Mouse (Mus musculus): ENCODE data around the gene Krt90. TPM values are rescaled to one million over a fixed set of nuclear protein-coding genes. Genes with fewer than 3 reads are reported as not detected.

Krt90 gene
- total RNA-seq (2021): not detected

DNA sequence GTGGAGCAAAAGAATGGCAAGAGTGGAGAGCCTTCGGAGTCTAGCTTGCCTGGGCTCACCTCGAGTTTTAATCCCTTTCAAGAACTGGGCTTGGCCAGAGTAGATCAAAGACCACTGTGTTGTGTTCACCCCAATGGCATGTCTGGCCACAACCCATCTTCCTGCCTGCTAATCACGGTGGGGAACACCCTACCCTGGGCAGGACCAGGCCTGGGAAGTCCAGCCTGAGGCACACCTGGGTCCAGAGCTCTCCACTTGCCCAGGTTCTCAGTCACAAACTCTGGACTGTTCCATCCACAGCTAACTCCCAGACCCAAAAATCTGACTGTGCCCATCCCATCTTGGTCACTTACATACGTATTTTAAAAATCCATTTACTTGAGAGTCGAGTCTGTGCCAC, at the start of gene Krt90:
Gene Krt90, minus strand, starts transcription at position 101 of the 400 bp plus-strand sequence.
- intact Hi-C loops (cut with DNase I): no loop called here
- no peak for DNase-seq (ENCODE audit: low spot score)

DNA sequence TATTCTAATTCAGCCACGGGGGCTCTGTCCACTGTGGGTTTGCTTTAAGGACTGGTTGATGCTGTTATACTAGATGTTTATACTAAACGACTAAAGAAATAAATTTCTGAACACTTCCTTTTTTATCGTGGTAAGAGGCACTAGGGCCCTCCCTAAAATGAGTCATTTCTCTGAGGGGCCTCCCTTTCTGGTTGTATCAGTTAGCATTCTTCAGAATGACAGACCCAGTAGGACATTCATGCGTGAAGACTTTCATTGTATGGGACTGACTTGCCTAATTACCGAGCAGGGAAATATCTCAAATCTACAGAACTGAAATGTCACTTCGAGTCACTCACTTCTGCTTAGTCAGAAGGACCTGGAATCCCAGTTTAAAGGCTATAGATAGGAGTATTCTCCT, 36.4 kb upstream of the Krt90 start:
- no peak for DNase-seq (ENCODE audit: low spot score)
- intact Hi-C loops (cut with DNase I): no loop called here

DNA sequence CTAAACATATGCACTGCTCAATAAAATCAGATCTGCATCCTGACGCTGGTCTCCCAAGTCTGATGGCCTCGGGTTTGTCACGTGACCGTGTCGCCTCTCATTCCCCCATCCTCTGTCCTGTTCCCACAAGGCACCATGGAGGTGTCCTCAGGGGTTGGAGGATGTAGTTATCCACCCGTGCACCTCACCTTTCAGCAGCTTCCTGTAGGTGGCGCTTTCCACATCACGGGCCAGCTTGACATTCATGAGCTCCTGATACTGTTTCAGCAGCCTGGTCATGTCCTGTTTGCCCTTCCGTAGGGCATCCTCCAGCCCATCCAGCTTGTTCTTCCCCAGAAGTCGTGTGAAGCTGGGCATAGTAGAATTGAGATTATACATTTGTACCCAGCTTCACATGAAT, 25.5 kb upstream of the Krt90 start:
- intact Hi-C loops (cut with DNase I): no loop called here
- DNase-seq (ENCODE audit: low spot score): no peak

DNA sequence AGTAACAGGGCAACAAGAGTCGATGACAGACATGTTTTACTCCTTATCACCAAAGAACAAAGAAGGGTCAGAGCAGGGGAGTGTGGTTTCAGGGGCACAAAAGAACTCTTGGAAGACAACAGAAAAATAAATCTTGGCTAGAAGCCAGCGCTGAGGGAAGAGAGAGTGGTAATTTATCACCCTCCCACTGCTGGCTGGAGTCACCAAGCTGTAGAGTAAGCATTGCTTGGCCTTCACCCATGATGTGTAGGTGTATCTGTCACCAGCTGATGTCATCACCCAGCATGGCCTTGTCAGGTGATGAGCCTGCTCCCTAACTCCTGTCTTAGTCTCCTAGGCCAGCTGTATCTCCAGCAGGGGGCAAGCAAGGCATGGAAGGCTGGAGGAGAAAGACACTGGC, 21.7 kb upstream of the Krt90 start:
- intact Hi-C loops (cut with DNase I): no loop called here
- no peak for DNase-seq (ENCODE audit: low spot score)

DNA sequence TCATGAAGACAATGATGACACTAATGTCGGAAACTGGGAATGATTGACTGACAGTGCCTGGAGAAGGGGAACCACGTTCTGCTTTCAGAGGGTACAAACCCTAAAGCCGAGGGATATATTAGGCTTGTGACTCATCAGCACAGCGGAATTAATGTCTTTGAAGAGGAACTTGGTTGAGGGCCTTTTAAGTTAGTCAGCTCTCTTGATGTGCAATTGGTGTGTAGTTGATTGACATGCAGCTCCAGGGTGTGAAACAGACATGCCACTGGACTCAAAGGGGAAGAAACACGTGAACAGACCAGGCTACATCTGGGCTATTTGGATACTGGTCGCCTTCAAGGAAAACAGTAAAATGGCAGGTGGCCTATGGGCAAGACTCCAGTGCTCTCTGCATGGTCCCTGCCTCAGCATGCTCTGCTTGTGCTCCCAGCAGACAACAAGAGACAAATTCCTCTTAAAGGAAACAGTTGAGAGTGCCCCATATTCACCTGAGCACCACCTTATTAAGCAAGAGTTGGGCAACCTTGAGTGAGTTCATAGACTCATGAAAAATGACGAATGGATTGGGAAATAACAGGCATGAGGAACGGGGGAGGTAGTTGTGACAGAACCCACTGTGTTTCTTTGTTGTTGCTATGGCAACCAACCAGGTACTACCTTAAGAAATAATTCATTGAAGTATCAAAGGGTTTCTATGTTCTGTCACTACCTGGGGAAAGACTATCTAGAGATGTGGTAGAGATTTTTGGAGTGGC, 20.6 kb upstream of the Krt90 start:
- intact Hi-C loops (cut with DNase I): no loop called here
- no peak for DNase-seq (ENCODE audit: low spot score)

DNA sequence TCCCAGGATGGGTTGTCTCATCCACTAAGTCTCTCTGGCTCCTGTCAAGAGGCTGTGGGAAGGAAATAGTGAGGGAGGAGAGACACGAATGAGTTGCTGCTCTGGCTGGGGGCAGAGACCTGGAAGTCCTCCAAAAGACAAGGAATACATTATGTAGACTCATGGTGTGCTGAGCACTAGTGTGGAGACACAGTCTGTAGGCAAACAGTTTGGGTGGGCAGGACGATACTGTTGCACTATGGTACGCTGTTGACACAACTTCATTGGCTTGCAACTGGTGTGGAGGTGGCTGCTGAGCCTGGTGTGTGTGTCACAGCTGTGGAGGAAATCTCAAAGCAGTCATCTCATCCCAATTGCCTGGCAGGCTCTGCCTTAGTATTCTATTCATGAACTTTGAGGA, 19.0 kb upstream of the Krt90 start:
- intact Hi-C loops (cut with DNase I): no loop called here
- no peak for DNase-seq (ENCODE audit: low spot score)

DNA sequence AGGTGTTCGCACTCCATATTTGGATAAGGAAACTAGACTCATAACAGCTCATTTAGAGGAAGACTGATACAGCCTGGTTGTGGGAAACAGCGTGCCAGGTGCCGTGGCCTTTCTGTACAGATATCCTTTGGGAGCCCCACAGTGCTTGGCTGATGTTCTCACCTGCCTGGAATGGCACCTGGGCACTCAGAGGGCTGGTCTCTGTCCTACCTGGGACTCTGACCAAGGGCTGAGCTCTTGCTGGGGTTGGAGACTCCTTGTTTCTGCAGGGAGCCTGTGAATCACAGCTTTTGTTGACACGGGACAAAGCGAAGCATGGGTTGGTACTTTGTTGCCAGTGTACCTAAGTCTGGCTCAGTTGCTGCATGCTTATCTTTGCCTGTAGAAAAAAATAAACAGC, 12.8 kb upstream of the Krt90 start:
- intact Hi-C loops (cut with DNase I): no loop called here
- DNase-seq (ENCODE audit: low spot score): no peak

DNA sequence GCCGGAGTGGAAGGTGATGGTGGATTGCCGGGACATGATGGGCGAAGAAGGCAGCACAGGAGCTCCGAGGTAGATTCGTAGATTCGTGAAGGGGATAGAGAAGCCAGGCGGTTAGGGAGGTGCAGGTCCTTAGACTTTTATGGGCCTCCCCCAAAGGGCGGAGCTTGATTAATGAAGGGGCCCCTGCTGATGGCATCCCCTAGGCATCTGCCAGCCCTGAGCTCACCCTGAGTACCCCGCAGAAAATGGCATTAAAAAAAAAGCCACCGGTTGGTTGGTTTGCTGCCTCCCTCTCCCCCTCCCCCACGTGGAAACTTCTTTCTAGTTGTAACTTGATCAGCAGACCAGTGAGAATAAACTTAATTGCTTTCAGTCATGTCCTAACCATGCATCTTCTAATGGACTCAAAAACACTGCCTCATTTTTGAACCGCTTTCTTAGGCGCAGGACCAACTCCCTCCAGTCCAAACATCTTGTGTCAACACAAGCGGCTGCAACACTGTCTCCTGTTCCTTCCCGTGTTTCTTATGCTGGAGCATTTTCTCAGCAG, 11.1 kb upstream of the Krt90 start, which contains the start of gene Krt75:
Gene Krt75, minus strand, starts transcription at position 109 of the 550 bp plus-strand sequence.
- intact Hi-C loops (cut with DNase I): no loop called here
- DNase-seq (ENCODE audit: low spot score): no peak

DNA sequence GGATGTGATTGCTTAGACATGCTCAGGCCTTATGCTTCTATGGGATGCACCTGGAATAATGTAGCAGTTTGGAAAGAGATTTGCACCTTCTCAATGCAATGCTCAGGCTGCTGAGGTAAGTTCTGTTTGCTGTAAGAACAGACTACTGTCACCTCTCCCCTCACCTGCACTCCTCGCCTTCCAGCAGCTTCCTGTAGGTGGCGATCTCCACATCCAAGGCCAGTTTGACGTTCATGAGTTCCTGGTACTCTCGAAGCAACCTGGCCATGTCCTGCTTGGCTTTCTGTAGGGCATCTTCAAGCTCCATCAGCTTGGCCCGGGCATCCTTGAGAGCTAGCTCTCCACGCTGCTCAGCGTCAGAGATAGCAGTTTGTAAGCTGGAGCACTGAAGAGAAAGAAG, 5.0 kb upstream of the Krt90 start:
- DNase-seq (ENCODE audit: low spot score): no peak
- intact Hi-C loops (cut with DNase I): no loop called here

DNA sequence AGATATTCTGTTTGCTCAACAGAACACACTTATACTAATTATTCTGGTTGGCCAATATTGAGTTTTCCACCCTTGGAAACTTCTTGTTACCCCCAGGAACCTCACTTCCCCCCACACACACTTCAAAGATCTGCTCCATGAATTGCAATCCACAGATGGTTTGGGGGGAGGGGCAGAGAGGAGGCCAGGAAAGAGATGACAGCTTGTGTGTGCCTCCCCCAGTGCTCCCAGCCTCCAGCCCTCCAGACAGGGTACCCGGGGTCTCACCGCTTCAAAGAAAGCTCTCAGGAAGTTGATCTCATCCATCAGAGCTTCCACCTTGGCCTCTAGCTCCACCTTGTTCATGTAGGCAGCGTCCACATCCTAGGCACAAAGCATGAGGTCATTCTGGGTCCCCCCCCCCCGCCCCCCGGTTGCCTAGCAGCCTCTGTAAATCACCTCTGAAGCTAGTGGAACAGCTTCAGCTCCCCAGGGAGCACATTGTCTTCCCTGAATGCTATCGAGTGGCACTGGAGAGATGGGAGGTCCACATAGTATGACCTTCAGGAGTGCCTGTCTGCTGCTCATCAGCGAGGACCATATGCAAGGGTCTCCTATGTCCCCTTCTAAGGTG, 4.6 kb downstream of the Krt90 start:
- no peak for DNase-seq (ENCODE audit: low spot score)
- intact Hi-C loops (cut with DNase I): no loop called here

DNA sequence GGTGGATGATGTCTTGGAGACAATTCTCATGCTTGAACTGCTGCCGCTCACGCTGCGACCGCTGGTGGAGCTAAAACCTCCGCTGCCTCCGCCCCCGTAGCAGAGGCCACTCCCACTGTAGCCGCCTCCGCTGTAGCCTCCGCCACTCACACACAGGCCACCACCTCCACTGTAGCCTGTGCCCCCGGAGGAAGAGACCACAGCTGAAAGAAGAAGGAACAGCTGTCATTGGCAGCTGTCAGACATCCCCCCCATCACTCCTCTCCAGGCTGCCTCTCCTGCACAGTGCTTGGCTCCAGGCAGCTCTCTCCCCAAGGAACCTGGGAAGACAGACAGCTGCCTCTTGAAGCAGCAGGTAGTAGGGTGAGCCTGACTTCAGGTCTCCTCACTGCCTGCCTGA, 9.6 kb downstream of the Krt90 start:
- DNase-seq (ENCODE audit: low spot score): no peak
- intact Hi-C loops (cut with DNase I): no loop called here

DNA sequence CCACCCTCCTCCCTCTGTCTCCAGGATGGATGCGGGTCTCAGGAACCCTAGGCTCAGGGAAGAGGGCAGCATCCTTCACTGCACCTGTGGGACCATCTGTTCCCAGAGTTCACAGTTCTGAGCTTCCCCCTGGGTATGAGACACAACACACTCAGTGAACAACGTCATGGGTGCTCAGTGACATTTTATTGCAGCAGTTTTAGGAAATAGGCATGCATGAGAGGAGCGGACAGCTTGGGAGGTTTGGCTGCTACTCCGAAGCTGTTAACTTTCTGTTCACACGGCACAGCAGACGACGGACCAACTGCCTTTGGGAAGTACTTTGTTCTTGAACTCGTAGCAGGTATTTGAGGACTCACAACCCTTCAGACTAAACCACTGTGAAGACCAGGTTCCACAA, 10.6 kb downstream of the Krt90 start:
- intact Hi-C loops (cut with DNase I): no loop called here
- no peak for DNase-seq (ENCODE audit: low spot score)

DNA sequence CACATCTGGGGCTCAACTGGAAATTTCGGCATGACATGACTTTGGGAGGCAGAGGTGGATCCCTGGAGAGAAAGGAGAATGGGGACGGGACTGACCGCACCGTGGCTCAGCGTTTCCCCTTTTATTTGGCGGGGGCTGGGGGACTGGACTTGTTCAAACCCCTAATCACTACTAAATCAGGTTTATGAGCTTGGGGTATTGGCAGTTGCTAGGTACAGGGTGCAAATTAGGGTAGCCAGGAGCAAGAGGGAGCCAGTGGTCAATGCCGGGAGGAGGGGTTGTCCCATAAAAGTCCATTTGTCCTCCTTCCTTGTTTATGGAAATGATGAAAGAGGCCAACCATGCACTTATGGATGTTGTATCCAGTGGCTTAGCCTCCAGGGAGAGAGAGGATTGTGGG, 12.2 kb downstream of the Krt90 start, which contains the start of gene Krt82:
Gene Krt82, minus strand, starts transcription at position 101 of the 400 bp plus-strand sequence.
- no peak for DNase-seq (ENCODE audit: low spot score)
- intact Hi-C loops (cut with DNase I): no loop called here

DNA sequence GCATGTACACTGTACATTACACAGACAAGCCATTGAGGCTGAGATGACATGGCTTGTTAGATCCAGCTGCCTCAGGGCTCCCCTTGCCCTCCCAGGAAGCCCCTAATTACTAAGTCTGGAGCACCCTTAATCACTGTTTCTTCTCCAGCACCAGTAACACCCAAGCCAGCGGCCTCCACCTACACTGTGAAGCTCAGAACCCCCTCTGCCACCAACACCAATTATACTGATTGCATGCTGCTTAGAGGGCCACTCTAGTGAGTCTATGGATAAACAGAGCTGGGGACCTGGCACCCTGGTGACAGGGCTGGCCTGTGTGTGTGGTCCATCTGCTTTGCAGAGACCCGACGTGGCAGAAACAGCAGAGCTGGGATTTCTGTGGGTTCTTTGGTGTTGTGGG, 18.3 kb downstream of the Krt90 start:
- DNase-seq (ENCODE audit: low spot score): no peak
- intact Hi-C loops (cut with DNase I): no loop called here

DNA sequence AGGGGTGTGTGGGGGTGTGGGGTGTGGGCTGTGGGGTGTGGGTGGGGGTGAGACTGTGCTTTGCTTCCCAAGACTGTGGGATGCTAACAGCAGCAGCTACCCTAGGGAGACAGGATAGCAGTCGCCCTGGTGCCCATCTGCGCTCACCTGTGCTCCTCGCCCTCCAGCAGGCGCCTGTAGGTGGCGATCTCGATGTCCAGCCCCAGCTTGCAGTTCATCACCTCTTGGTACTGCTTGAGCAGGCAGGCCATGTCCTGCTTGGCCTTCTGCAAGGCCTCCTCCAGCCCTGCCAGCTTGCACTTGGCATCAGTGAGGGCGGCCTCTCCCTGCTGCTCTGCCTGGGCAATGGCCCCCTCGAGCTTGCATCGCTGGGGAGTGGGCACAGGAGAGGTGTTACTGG, 20.2 kb downstream of the Krt90 start:
- intact Hi-C loops (cut with DNase I): no loop called here
- DNase-seq (ENCODE audit: low spot score): no peak

DNA sequence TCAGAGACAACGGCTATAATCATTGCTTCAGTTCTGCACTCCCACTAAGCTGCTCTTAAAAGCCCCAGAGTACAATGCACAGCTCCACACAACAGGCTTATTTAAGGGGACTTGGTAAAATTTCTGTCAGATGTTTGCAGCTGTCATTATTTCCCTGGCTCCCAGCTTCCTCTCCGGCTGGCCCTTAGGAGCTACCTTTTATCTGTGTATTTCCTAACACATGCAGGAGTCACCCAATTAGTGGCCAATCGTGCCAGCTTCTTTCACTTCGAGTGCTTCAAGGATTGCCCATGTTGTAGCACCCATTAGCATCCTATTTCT, 24.2 kb downstream of the Krt90 start:
- no peak for DNase-seq (ENCODE audit: low spot score)
- intact Hi-C loops (cut with DNase I): no loop called here

DNA sequence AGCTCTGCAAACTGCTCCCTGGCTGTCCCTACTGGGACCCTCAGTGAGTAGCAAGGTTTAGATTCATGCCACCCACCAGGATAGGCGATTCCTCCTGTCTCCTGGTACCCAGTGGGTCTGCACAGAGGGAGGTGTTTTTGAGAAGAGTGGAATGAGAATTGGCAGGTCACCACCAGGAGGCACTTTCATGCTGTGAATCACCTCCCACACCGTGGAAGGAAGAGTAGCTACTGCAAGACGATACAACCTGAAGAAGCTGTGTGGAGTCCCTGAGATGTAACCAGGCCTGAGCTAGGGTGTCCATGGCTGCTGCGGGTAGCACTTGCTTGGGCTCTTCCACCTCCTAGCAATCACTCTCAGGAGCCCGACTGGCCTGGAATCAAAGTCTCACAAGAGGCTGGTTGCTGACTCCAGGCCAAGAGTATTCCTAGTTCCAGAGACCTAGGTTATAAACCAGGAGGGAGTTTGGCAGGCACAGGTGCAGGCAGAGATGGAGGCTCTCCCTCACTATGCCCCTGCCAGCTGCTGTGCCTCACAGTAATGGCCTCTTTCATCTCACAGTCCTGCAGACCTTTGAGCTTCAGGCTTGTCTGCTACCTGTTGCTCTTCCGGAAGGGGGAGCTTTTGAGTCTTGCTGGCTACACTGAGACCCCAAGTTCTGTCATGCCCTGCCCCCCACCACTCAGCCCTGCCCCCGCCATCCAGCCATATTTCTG, 24.7 kb downstream of the Krt90 start:
- no peak for DNase-seq (ENCODE audit: low spot score)
- intact Hi-C loops (cut with DNase I): no loop called here

DNA sequence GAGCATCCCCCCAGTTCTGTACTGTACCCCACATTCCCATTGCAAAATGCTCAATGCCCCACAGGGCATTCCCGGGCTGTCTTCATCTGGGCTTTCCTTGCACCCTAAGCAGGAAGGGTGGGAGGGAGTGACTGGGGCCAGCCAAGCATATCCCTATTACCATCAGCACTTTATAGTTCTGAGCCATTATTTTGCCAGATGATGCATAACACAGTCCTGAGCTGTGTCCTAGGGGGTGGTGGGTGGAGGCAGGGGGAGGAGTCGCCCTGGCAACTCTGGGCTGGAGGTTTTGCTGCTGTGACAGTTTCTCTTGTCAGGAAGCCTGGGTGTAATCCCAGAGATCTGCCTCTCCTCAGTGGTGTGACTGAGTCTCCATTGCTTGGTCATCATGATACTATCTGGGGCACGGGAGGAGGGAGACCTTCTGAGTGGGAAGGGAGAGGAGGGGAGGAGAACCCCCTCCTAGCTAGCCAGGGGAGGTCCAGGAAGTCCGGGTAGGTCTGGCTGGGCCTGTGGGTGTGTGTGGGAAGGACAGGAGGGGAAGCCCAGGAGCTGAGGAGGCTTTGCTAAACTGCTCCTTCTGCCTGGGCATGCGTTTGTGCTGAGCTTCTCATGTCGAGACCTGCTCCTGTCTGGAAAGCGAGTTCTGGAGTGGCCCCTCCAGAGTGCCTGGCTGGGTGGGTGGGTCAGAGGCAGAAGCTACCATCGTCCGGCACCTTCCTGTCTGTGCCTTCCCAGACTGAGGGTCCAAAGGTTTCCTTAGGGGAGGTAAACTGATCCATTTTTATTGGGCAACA, 26.5 kb downstream of the Krt90 start:
- intact Hi-C loops (cut with DNase I): no loop called here
- DNase-seq (ENCODE audit: low spot score): no peak

DNA sequence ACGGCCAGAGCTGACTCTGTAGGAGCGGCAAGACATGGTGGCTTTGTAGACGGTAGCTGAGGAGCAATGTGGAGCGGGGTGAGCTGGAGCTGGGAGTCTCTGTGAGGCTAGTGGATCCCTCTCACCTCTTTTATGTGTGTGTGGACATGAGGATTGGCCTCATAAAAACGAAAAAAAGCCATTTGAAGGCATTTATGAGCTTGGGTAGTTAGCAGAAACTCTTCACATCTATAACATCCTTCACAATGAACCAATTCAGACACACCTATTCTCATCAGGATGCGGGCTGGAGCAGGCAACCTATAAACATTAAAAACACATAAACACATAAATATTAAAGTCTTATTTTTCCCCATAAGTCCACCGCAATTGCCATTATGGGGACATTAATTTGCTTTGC, 30.0 kb downstream of the Krt90 start, which contains the start of gene Krt84:
Gene Krt84, minus strand, starts transcription at position 101 of the 400 bp plus-strand sequence.
- DNase-seq (ENCODE audit: low spot score): no peak
- intact Hi-C loops (cut with DNase I): no loop called here

DNA sequence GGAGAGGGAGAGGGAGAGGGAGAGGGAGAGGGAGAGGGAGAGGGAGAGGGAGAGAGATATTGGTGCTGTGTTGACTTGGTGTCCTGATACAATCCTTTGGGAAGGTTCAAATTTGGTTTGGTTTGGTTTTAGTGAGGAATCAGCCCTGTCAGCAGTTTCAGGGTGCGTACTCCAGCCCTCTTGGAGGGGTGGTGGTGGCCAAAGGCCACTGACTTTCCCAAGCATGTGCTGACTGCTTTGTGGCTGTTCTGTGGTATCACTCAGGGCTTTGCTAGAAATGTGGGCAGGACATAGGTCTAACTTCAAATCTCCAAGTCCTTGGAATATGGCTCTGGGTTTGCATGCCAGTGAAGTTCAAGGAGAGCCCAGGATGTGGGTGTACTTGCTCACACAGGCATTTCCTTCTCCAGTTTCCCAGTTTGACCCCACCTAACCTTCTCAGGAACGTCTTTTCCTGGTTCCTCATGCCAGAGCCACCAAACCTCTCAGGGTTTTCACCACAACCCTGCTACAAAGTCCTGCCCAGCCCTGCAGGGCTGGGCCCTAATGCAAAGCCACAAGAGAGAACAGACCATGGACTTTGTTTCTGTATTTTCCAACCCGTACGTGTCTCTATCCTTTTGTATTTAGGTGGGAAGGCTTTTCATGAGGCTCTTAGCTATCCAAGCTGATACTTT, 40.1 kb downstream of the Krt90 start:
- intact Hi-C loops (cut with DNase I): loop anchor here (5.0 kb wide), 1 partner anchor 250 kb away; no protein-coding TSS in a partner anchor

More for the DNA sequence above, 40.1 kb downstream of the Krt90 start:
- no peak for DNase-seq (ENCODE audit: low spot score)
